Mouse (Mus musculus) gastrocnemius, adult 2 months (tissue): ENCODE data around the gene Rgmb. TPM values are rescaled to one million over a fixed set of nuclear protein-coding genes. Genes with fewer than 3 reads are reported as not detected.

Experiments
- DNase-seq: peaks from one replicate; pipeline ENCODE4 v3.0.0; 2022
- H3K27ac ChIP-seq: fragments of 200-600 bp; 2 replicates; pipeline ENCODE4 v1.8.1; 2022; ENCODE audit warnings: mild to moderate bottlenecking
- H3K4me3 ChIP-seq: fragments of 200-600 bp; 2 replicates; pipeline ENCODE4 v1.8.1; 2022; ENCODE audit warnings: mild to moderate bottlenecking, moderate library complexity
- CTCF ChIP-seq: fragments of 200-600 bp; IDR thresholded peaks from 2 replicates; pipeline ENCODE4 v1.8.1; 2022; ENCODE audit warnings: antibody characterized with exemption, mild to moderate bottlenecking, moderate library complexity
- intact Hi-C: fragments of 180-260 bp; cut with DNase I; formaldehyde crosslinking; loops from one replicate; pipeline ENCODE4 v1.15.1; 2025
- total RNA-seq, 2 experiments: library from RNA; stranded (reverse); gene quantifications; 2 replicates each; pipeline ENCODE4 v1.2.3; 2021

Rgmb gene
- total RNA-seq, 2 experiments from 2014 or later: 39.2 to 41.3 TPM

GRCm38 (mm10) chr17:15817634-15818033 is 13.2 kb downstream of the Rgmb start:
- DNase-seq: no peak

GRCm38 (mm10) chr17:15817096-15817450 is 13.8 kb downstream of the Rgmb start:
- intact Hi-C loops: loop anchor here (10.0 kb wide), 1 partner anchor 1558 kb away; the partner anchor contains the start of gene Riok2
- peak overlapping the region; percentile 80 for H3K27ac ChIP-seq
- no peak for TF ChIP-seq CTCF
- no peak for DNase-seq
- H3K4me3 ChIP-seq: peak overlapping the region; percentile 35

More at GRCm38 (mm10) chr17:15817634-15818033, 13.2 kb downstream of the Rgmb start:
- intact Hi-C loops: loop anchor here (10.0 kb wide), 1 partner anchor 1557 kb away; the partner anchor contains the start of gene Riok2
- peak overlapping the region; percentile 35 for H3K4me3 ChIP-seq
- TF ChIP-seq CTCF: no peak
- H3K27ac ChIP-seq: peak overlapping the region; percentile 80

- Histone ChIP-seq H3K27ac (peak overlapping the region; percentile 80), H3K4me3 (peak overlapping the region; percentile 35; the same call in 1 of the 2 replicates)
- no peak for DNase-seq
- TF ChIP-seq CTCF: no peak
- intact Hi-C loops: loop anchor here (10.0 kb wide), 1 partner anchor 1558 kb away; the partner anchor contains the start of gene Riok2
Measured at GRCm38 (mm10) chr17:15816379-15817095, 14.3 kb downstream of the Rgmb start.

GRCm38 (mm10) chr17:15815312-15816018 is 15.4 kb downstream of the Rgmb start:
- intact Hi-C loops: loop anchor here (10.0 kb wide), 1 partner anchor 1559 kb away; the partner anchor contains the start of gene Riok2

GRCm38 (mm10) chr17:15813658-15814212 is 17.1 kb downstream of the Rgmb start:
- no peak for TF ChIP-seq CTCF
- Histone ChIP-seq H3K27ac (peak overlapping the region; percentile 61), H3K4me3 (peak overlapping the region; percentile 19; the same call in 1 of the 2 replicates)
- intact Hi-C loops: loop anchor here (10.0 kb wide), 1 partner anchor 1561 kb away; the partner anchor contains the start of gene Riok2
- no peak for DNase-seq

More at GRCm38 (mm10) chr17:15815312-15816018, 15.4 kb downstream of the Rgmb start:
- no peak for DNase-seq
- TF ChIP-seq CTCF: no peak
- Histone ChIP-seq H3K4me3 (0 out of 2 replicates have a peak overlapping the region, but pooled peaks have one; percentile 27), H3K27ac (peak overlapping the region; percentile 21; the same call in 1 of the 2 replicates)

- DNase-seq: no peak
- TF ChIP-seq CTCF: no peak
- peak overlapping the region; percentile 52 for H3K27ac ChIP-seq
- intact Hi-C loops: loop anchor here (10.0 kb wide), 1 partner anchor 1563 kb away; the partner anchor contains the start of gene Riok2
- peak overlapping the region; percentile 35 for H3K4me3 ChIP-seq
Measured at GRCm38 (mm10) chr17:15812136-15812778, 18.6 kb downstream of the Rgmb start.

- intact Hi-C loops: loop anchor here (10.0 kb wide), 1 partner anchor 1565 kb away; the partner anchor contains the start of gene Riok2
- TF ChIP-seq CTCF: no peak
- Histone ChIP-seq H3K4me3 (peak overlapping the region; percentile 1; the same call in 1 of the 2 replicates), H3K27ac (peak overlapping the region; percentile 84)
- DNase-seq: no peak
Measured at GRCm38 (mm10) chr17:15809949-15810348, 20.9 kb downstream of the Rgmb start.

- intact Hi-C loops: no loop called here
- TF ChIP-seq CTCF: no peak
- DNase-seq: no peak
- H3K4me3 ChIP-seq: peak overlapping the region; percentile 33
- peak overlapping the region; percentile 84 for H3K27ac ChIP-seq
Measured at GRCm38 (mm10) chr17:15808468-15809374, 22.1 kb downstream of the Rgmb start.

GRCm38 (mm10) chr17:15808015-15808414 is 22.8 kb downstream of the Rgmb start:
- TF ChIP-seq CTCF: no peak
- peak overlapping the region; percentile 57 for H3K4me3 ChIP-seq
- intact Hi-C loops: no loop called here
- DNase-seq: no peak
- H3K27ac ChIP-seq: peak overlapping the region; percentile 84

- intact Hi-C loops: loop anchor here (2.0 kb wide), 1 partner anchor 19 kb away; no protein-coding TSS in a partner anchor
- DNase-seq: peak; percentile 87
- Histone ChIP-seq H3K27ac (peak overlapping the region; percentile 84), H3K4me3 (peak overlapping the region; percentile 57)
- TF ChIP-seq CTCF: no peak
Measured at GRCm38 (mm10) chr17:15807295-15807984, 23.4 kb downstream of the Rgmb start.
